In the genomic region with DNA sequence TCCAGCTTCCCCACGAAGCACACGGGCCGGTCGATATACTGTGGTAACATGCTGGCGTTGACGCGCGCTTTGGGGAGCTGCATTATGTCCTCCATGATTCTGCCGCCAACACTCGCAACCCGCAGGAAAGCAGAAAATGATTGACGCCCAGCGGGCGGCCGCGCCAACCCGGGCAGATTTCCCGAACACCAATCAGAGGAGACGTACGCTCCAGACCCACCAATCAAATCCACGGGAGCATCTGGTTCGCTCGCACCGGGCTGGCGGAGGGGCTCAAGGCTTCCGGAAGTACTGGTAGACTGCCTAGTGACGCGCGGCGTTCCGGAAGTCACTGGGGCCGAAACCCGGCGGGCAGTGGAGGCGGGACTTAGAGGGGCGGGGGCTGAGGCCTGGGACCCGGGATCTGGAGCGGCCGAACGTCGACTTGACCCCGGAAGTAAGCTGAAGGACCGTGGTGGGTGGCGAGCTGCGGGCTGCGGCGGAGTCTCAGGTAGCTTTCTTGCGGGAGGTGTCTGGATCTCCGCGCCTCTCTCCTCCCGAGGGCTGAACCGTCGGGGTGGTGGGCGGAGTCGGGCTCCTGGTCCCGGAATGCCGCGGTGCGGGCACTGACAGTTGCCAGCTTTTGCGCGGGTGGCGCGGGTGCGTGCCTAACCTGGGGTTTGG, we compare ENCODE assay signal across 8 mouse cellular contexts. TPM values are rescaled to one million over a fixed set of nuclear protein-coding genes. Genes with fewer than 3 reads are reported as not detected.
DNase-seq lines count a peak whose midpoint lies in the region; ATAC-seq and TF ChIP-seq lines count a peak whose summit lies in the region.

A gene (minus strand): TSS at position 170 of the 663 bp plus-strand sequence.
A gene (plus strand): TSS at position 285 of the 663 bp plus-strand sequence.
A gene (plus strand): TSS at position 447 of the 663 bp plus-strand sequence.

- H3K4me2 ChIP-seq in lung, postnatal 0 days (replicated peaks; ENCODE audit: low read depth, low read length): peak within 1 kb of the TSS; percentile 77

- H3K4me1 ChIP-seq in hindbrain, embryonic 10.5 days (replicated peaks): peaks cover 19% of the 10 kb centered on the region
- no peaks in the 10 kb centered on the region; the same call in 1 of the 2 replicates for H3K4me1 ChIP-seq in lung, postnatal 0 days (ENCODE audit: insufficient read depth, low read depth, low read length)

- WGBS in hindbrain, embryonic 10.5 days: under 1% methylated on average over 64 of the region's 64 CpGs
- 1% methylated on average over 59 of the region's 64 CpGs for WGBS in lung, postnatal 0 days

- TF ChIP-seq EP300 in lung, postnatal 0 days (IDR thresholded peaks at IDR 0.05): peak; percentile 34; the same call in 1 of the 2 replicates

- no peaks in the 10 kb centered on the region for H3K9me3 ChIP-seq in hindbrain, embryonic 10.5 days
- no peaks in the 10 kb centered on the region for H3K9me3 ChIP-seq in lung, postnatal 0 days (ENCODE audit: low read length)

- peak within 1 kb of the TSS; percentile 68 for H3K9ac ChIP-seq in lung, postnatal 0 days (replicated peaks; ENCODE audit: low read depth)

- no peaks in the 10 kb centered on the region for H3K27me3 ChIP-seq in hindbrain, embryonic 10.5 days (ENCODE audit: insufficient read depth, poor library complexity, severe bottlenecking)
- no peaks in the 10 kb centered on the region for H3K27me3 ChIP-seq in lung, postnatal 0 days (replicated peaks; ENCODE audit: insufficient read depth, low read length)

- peak; percentile 98 for DNase-seq in MN1 (ENCODE audit: low spot score)
- DNase-seq in cerebellum, adult 9-10 months: peak; percentile 99
- DNase-seq in hindbrain, embryonic 10.5 days (ENCODE audit: low spot score): peak; percentile 98
- peak; percentile 99 for DNase-seq in layer of hippocampus, adult 9-11 months
- peak; percentile 99 for DNase-seq in lung, postnatal 0 days (ENCODE audit: low spot score)
- peak; percentile 93 for DNase-seq in ovary, postnatal 14 days (ENCODE audit: low spot score)
- DNase-seq in thymus, postnatal 14 days: peak; percentile 96

- TF ChIP-seq CTCF in lung, postnatal 0 days (IDR thresholded peaks at IDR 0.05): no peak

- H3K36me3 ChIP-seq in hindbrain, embryonic 10.5 days: peaks cover 19% of the 10 kb centered on the region
- no peaks in the 10 kb centered on the region; the same call in 1 of the 2 replicates for H3K36me3 ChIP-seq in lung, postnatal 0 days (ENCODE audit: insufficient read depth, low read length)

- H3K4me3 ChIP-seq in hindbrain, embryonic 10.5 days: peak within 1 kb of the TSS; percentile 79
- peak within 1 kb of the TSS; percentile 88 for H3K4me3 ChIP-seq in lung, postnatal 0 days (ENCODE audit: low read depth, low read length)

- ATAC-seq in frontal cortex, adult (ENCODE audit: low TSS enrichment): peak; percentile 98
- ATAC-seq in lung, postnatal 0 days: peak; percentile 100

- H3K27ac ChIP-seq in hindbrain, embryonic 10.5 days: peak within 1 kb of the TSS; percentile 92
- peak within 1 kb of the TSS; percentile 79 for H3K27ac ChIP-seq in lung, postnatal 0 days (ENCODE audit: low read length)

RNA-seq across cellular contexts. Expression of the first gene that starts in this region (rescaled TPM):
- 175 and 185 TPM in 2 replicates for polyA plus RNA-seq in hindbrain, embryonic 10.5 days (2016; fragmentation: Nextera tagmentation; extraction: Ambion mirVana)
- 89.1 and 89.6 TPM in 2 replicates for polyA plus RNA-seq in lung, postnatal 0 days (2015; fragmentation: Nextera tagmentation; extraction: Ambion mirVana)

RNA-seq across cellular contexts. Expression of the second gene that starts in this region (rescaled TPM):
- polyA plus RNA-seq in hindbrain, embryonic 10.5 days (2016; fragmentation: Nextera tagmentation; extraction: Ambion mirVana): 21.4 and 22.7 TPM in 2 replicates
- 17.6 and 21.0 TPM in 2 replicates for polyA plus RNA-seq in lung, postnatal 0 days (2015; fragmentation: Nextera tagmentation; extraction: Ambion mirVana)

RNA-seq across cellular contexts. Expression of the third gene that starts in this region (rescaled TPM):
- 8.0 and 9.1 TPM in 2 replicates for polyA plus RNA-seq in hindbrain, embryonic 10.5 days (2016; fragmentation: Nextera tagmentation; extraction: Ambion mirVana)
- 2.1 and 3.3 TPM in 2 replicates for polyA plus RNA-seq in lung, postnatal 0 days (2015; fragmentation: Nextera tagmentation; extraction: Ambion mirVana)

Comparison
In these comparisons a context has a peak if more than half of its experiments do, and no peak if none do; other contexts are left out.
1. Peak in every context shown above with its lines: DNase-seq, ATAC-seq, H3K4me3 ChIP-seq and H3K27ac ChIP-seq.